Mouse (Mus musculus): ENCODE data around the gene Rab7. TPM values are rescaled to one million over a fixed set of nuclear protein-coding genes. Genes with fewer than 3 reads are reported as not detected.
"Not testable (repeated sequence)": the region's sequence is repeated elsewhere in the genome, so short reads cannot be mapped to it uniquely, and the experiment has no call there.

The Rab7 gene
- polyA plus RNA-seq, 1 experiment, result 72.1 TPM

DNA sequence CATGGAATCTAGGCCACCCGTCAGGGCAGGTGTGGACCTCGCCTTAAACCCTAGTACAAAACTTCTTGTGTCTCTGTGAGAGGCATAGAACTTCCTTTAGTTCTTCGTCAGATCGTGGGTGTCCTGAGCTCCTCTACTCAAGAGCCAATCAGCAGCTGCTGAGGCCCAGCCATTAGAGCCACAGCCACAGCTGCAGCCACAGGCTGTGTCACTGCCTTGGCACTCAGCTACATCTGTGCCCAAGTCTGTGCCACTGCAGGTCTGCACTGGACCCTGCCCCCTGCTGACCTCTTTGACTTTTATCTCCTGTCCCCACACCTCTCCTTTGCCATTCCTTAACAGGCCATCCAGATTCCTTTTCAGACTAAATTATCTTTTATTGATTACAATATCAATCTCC is 53.9 kb downstream of the Rab7 start:
- H3K27ac ChIP-seq (ENCODE audit: control insufficient read depth, insufficient read depth, low read depth, low read length, poor library complexity), result no peak overlapping the region
- H3K4me3 ChIP-seq (replicated peaks; ENCODE audit: control insufficient read depth, low read depth, low read length), result no peak overlapping the region
- TF ChIP-seq CTCF (IDR thresholded peaks at IDR 0.05; ENCODE audit: control insufficient read depth, insufficient read depth, low read length), result no peak
- no peak for TF ChIP-seq POLR2A (IDR thresholded peaks at IDR 0.05; ENCODE audit: borderline replicate concordance, control insufficient read depth, low read depth, low read length)
- 45% methylated on average over 4 of the region's 4 CpGs for WGBS
- H3K4me1 ChIP-seq (ENCODE audit: control insufficient read depth, insufficient read depth, low read length), result no peaks in the 10 kb centered on the region

DNA sequence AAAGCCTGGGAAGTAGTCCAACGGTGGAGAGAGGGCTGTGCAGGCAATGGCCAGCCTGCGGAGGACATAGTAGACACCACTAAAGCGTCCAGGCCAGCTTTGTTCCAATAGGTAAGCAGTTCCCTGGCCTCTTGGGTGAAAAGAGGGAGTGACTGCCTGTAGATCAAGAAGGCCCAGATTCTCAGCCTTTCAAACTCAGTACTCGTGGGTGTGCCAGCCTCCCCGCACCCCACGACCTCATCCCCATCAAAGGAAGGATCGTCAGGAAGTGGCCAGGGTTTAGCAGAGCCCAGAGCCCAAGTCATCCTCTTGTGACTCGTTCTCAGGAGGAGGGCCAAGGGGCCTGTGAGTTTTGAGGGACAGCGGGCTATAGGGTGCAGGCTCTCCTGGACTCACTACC is 62.6 kb downstream of the Rab7 start:
- TF ChIP-seq CTCF (IDR thresholded peaks at IDR 0.05; ENCODE audit: control insufficient read depth, insufficient read depth, low read length) (no peak), POLR2A (IDR thresholded peaks at IDR 0.05; ENCODE audit: borderline replicate concordance, control insufficient read depth, low read depth, low read length) (no peak)
- no peak overlapping the region for H3K27ac ChIP-seq (ENCODE audit: control insufficient read depth, insufficient read depth, low read depth, low read length, poor library complexity)
- no peaks in the 10 kb centered on the region for H3K4me1 ChIP-seq (ENCODE audit: control insufficient read depth, insufficient read depth, low read length)
- WGBS, result 45% methylated on average over 9 of the region's 9 CpGs
- H3K4me3 ChIP-seq (replicated peaks; ENCODE audit: control insufficient read depth, low read depth, low read length), result no peak overlapping the region

DNA sequence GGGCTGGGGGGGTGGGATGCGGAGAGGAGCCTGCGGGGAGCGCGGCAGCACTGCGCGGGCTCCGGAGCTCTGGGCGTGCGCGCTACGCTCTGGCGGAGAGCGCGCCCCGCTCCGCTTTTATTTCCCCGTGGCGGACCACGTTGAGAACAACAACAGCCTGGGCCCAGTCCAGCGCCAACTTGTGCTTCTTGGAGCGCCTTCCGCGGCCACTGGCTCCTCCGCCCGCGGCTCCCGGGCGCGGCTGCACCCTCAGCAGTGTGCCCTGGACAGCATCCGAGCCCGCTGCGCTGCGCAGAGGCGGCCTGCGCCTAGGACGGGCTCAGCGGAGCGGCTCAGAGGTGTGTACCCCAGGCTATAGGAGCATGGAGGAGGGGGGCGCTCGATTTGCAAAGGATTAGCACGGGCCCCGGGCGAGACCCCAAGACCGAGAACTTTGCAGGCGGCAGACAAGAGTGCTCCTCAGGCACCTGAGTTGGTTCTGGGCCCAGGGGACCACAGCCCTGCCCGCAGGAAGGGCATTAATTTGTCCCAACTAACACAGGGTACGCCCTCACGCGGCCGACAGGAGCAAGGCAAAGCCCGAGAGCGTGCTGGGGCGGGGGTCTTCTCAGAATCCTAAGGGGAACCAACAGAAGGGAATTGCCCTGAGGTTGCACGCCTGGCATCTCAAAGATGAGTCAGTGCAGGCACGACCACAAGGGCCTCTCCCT is 63.4 kb downstream of the Rab7 start, which contains the start of gene H1fx:
Gene H1fx, minus strand, starts transcription at position 91 of the 710 bp plus-strand sequence.
- H3K4me1 ChIP-seq (ENCODE audit: control insufficient read depth, insufficient read depth, low read length), result no peaks in the 10 kb centered on the region
- under 1% methylated on average over 48 of the region's 55 CpGs for WGBS
- H3K27ac ChIP-seq (ENCODE audit: control insufficient read depth, insufficient read depth, low read depth, low read length, poor library complexity), result no peak within 1 kb of the TSS; the same call in 1 of the 2 replicates
- TF ChIP-seq POLR2A (IDR thresholded peaks at IDR 0.05; ENCODE audit: borderline replicate concordance, control insufficient read depth, low read depth, low read length) (no peak), CTCF (IDR thresholded peaks at IDR 0.05; ENCODE audit: control insufficient read depth, insufficient read depth, low read length) (no peak)
- H3K4me3 ChIP-seq (replicated peaks; ENCODE audit: control insufficient read depth, low read depth, low read length), result peak within 1 kb of the TSS; percentile 45

DNA sequence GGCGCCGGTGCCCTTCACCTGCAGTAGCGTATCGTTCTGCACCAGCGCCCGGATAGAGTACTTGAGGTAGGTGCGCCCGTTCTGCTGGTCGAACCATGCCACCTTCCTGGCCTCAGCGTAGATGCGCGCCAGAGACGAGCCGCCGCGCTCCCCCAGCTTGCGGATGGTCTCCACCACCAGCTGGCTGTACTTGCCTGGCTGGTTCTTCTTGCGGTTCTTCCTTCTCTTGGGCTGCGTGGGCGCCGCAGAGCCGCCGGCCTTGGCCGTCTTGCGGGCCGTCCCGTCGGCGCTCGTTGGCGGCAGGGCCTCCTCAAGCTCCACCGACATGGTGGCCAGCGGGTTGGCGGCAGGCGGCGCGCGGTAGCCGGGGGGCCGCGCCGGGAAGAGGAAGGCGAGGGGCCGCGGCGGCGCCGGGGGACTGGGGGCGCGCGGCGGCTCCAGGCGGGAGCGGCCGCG is 64.0 kb downstream of the Rab7 start:
- TF ChIP-seq POLR2A (IDR thresholded peaks at IDR 0.05; ENCODE audit: borderline replicate concordance, control insufficient read depth, low read depth, low read length) (no peak), CTCF (IDR thresholded peaks at IDR 0.05; ENCODE audit: control insufficient read depth, insufficient read depth, low read length) (no peak)
- no peaks in the 10 kb centered on the region for H3K4me1 ChIP-seq (ENCODE audit: control insufficient read depth, insufficient read depth, low read length)
- WGBS, result 1% methylated on average over 56 of the region's 56 CpGs
- no peak overlapping the region; the same call in 1 of the 2 replicates for H3K27ac ChIP-seq (ENCODE audit: control insufficient read depth, insufficient read depth, low read depth, low read length, poor library complexity)
- H3K4me3 ChIP-seq (replicated peaks; ENCODE audit: control insufficient read depth, low read depth, low read length), result peak overlapping the region; percentile 45

DNA sequence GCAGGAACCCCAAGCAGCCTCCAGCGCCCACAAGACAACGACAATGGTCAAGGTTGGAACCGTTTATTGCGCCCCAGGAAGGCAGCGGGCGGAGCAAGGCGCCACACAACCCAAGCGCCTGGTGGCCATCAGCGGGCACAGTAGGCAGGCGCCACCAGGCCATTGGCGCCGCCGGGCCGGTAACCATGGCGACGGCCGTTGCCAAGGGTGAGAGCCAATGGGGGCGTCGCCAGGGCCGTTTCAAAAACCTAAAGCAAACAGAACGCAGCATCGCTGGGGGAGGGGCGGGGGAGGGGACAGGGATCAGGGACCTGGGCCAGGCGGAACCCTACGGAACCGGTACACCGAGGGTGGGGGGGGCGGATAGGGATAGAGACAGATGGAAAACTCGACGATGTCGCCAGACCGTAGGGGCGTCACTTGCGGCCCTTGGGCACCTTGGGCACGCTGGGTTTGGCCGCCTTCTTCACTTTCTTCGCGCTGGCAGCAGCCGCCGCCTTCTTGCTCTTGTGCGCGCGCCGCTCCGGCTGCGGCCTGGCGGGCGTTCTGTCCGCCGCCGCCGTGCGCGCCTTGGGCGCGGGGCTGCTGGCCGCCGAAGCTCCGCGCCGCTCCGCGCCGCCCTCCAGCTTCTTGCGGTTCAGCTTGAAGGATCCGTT is 64.6 kb downstream of the Rab7 start:
- Histone ChIP-seq H3K4me3 (replicated peaks; ENCODE audit: control insufficient read depth, low read depth, low read length) (peak overlapping the region; percentile 32), H3K4me1 (ENCODE audit: control insufficient read depth, insufficient read depth, low read length) (no peaks in the 10 kb centered on the region), H3K27ac (ENCODE audit: control insufficient read depth, insufficient read depth, low read depth, low read length, poor library complexity) (no peak overlapping the region; the same call in 1 of the 2 replicates)
- TF ChIP-seq POLR2A (IDR thresholded peaks at IDR 0.05; ENCODE audit: borderline replicate concordance, control insufficient read depth, low read depth, low read length) (no peak), CTCF (IDR thresholded peaks at IDR 0.05; ENCODE audit: control insufficient read depth, insufficient read depth, low read length) (no peak)
- WGBS, result under 1% methylated on average over 65 of the region's 66 CpGs

DNA sequence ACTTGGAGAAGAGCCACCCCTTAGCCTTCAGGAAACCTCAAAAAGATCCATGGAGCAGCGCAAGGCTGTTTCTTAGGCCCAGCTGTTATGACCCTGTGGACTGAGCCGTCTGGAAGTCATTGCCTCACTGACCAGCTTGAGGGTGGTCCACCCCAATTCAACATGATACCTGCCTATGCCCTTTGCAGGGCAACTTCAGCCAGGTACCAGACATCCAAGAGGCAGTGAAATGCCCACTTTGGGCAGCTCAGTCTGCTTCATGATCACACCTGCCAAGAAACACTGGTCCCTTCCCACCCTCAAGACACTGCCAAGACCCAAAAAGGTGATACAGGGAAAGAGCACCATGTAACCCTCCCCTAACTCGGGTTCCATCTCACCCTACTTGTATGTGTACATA is 65.3 kb downstream of the Rab7 start:
- 68% methylated on average over 3 of the region's 3 CpGs for WGBS
- Histone ChIP-seq H3K27ac (ENCODE audit: control insufficient read depth, insufficient read depth, low read depth, low read length, poor library complexity) (no peak overlapping the region), H3K4me3 (replicated peaks; ENCODE audit: control insufficient read depth, low read depth, low read length) (no peak overlapping the region), H3K4me1 (ENCODE audit: control insufficient read depth, insufficient read depth, low read length) (no peaks in the 10 kb centered on the region)
- no peak for TF ChIP-seq CTCF (IDR thresholded peaks at IDR 0.05; ENCODE audit: control insufficient read depth, insufficient read depth, low read length)
- TF ChIP-seq POLR2A (IDR thresholded peaks at IDR 0.05; ENCODE audit: borderline replicate concordance, control insufficient read depth, low read depth, low read length), result no peak

DNA sequence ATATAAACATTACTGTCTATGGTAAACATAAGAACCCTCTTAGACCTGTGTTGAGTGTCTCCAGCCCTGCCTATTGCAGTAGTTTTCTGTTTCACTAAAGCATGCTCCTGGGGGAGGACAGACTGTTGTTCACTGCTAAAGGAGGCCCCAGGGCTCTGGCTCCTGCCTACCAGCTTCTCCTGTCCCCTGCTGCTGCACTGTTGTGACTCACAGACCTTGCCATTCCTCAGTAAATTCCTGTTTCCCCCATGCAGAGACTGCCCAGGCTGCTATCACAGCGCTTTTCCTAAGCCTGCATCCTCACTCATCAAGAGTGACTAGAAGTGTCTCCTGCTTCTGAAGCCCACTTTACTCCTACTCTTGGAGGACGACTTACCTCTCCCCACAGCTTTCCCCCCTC is 75.0 kb downstream of the Rab7 start:
- TF ChIP-seq POLR2A (IDR thresholded peaks at IDR 0.05; ENCODE audit: borderline replicate concordance, control insufficient read depth, low read depth, low read length) (no peak), CTCF (IDR thresholded peaks at IDR 0.05; ENCODE audit: control insufficient read depth, insufficient read depth, low read length) (no peak)
- Histone ChIP-seq H3K4me3 (replicated peaks; ENCODE audit: control insufficient read depth, low read depth, low read length) (no peak overlapping the region), H3K4me1 (ENCODE audit: control insufficient read depth, insufficient read depth, low read length) (no peaks in the 10 kb centered on the region), H3K27ac (ENCODE audit: control insufficient read depth, insufficient read depth, low read depth, low read length, poor library complexity) (no peak overlapping the region)
- 57% methylated on average over 2 of the region's 2 CpGs for WGBS

DNA sequence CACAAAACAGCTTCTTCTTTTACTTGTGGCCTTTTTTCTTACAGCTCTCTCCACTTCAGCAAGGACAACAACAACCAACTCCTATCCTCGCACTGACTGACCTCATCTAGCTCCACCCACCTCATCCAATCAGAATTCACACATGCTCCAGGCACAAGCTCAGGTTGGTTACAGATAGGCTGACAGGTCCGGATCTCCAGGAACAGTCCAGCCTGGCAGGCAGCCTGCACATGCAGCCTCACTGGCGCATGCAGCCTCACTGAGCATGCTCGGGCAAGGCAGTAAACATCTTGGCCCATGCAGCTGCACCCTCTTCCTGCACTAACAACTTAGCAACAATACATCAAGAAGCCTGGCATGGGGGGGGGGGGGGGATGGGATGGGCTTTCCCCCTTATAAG is 82.6 kb downstream of the Rab7 start:
- not testable (repeated sequence) for H3K27ac ChIP-seq (ENCODE audit: control insufficient read depth, insufficient read depth, low read depth, low read length, poor library complexity); H3K4me3 ChIP-seq (replicated peaks; ENCODE audit: control insufficient read depth, low read depth, low read length); H3K4me1 ChIP-seq (ENCODE audit: control insufficient read depth, insufficient read depth, low read length)
- WGBS, result 75% methylated on average over 4 of the region's 4 CpGs

Other genes starting within 250 kb of the Rab7 start
- gene Rab43, start 233.1 kb downstream of the Rab7 start, polyA plus RNA-seq (2011; ENCODE audit: insufficient read depth, insufficient read length, low replicate concordance, missing spikeins), result 31.2 and 44.9 TPM in 2 replicates
- 7.3 and 18.0 TPM in 2 replicates for gene Gm45140, start 209.5 kb downstream of the Rab7 start, polyA plus RNA-seq (2011; ENCODE audit: insufficient read depth, insufficient read length, low replicate concordance, missing spikeins)
- gene Isy1, start 206.5 kb downstream of the Rab7 start, polyA plus RNA-seq (2011; ENCODE audit: insufficient read depth, insufficient read length, low replicate concordance, missing spikeins), result 21.9 and 34.4 TPM in 2 replicates
- gene Cnbp, start 194.2 kb downstream of the Rab7 start, polyA plus RNA-seq (2011; ENCODE audit: insufficient read depth, insufficient read length, low replicate concordance, missing spikeins), result 180 and 237 TPM in 2 replicates
- 33.9 and 63.6 TPM in 2 replicates for gene Copg1, start 157.5 kb downstream of the Rab7 start, polyA plus RNA-seq (2011; ENCODE audit: insufficient read depth, insufficient read length, low replicate concordance, missing spikeins)
- gene Hmces, start 131.3 kb downstream of the Rab7 start, polyA plus RNA-seq (2011; ENCODE audit: insufficient read depth, insufficient read length, low replicate concordance, missing spikeins), result 29.8 and 48.8 TPM in 2 replicates
- 4.6 and 4.8 TPM in 2 replicates for gene H1fx, start 63.6 kb downstream of the Rab7 start, polyA plus RNA-seq (2011; ENCODE audit: insufficient read depth, insufficient read length, low replicate concordance, missing spikeins)
- 32.1 and 38.7 TPM in 2 replicates for gene Rpn1, start 39.2 kb upstream of the Rab7 start, polyA plus RNA-seq (2011; ENCODE audit: insufficient read depth, insufficient read length, low replicate concordance, missing spikeins)
- 8.3 and 10.4 TPM in 2 replicates for gene Gata2, start 148.6 kb upstream of the Rab7 start, polyA plus RNA-seq (2011; ENCODE audit: insufficient read depth, insufficient read length, low replicate concordance, missing spikeins)
- not detected in 2 replicates for gene Dnajb8, start 177.0 kb upstream of the Rab7 start, polyA plus RNA-seq (2011; ENCODE audit: insufficient read depth, insufficient read length, low replicate concordance, missing spikeins)

Measured in bone marrow, adult 2 months (tissue).